21 mouse cellular contexts compared by ENCODE assay signal in genomic region chr8:69803366-69803765, GRCm38 (mm10). TPM values are rescaled to one million over a fixed set of nuclear protein-coding genes. Genes with fewer than 3 reads are reported as not detected.
DNase-seq lines count a peak whose midpoint lies in the region; TF ChIP-seq lines count a peak whose summit lies in the region.
"Had no signal": no experiment of that assay in that cellular context is flagged by ENCODE, and none has a peak within 500 bp of the region (broad histone marks: within the 10 kb centered on the region; RNA-seq: fewer than 3 reads in every experiment).

No protein-coding gene starts in this region.

- no peaks in the 10 kb centered on the region for H3K27me3 ChIP-seq in myocyte (ENCODE audit: control insufficient read depth, insufficient read depth, insufficient read length)
- H3K27me3 ChIP-seq: heart, embryonic 15.5 days; hindbrain, embryonic 15.5 days; midbrain, embryonic 13.5 days; neural tube, embryonic 13.5 days; stomach, embryonic 15.5 days had no signal

- no peaks in the 10 kb centered on the region for H3K79me2 ChIP-seq in myocyte (ENCODE audit: control insufficient read depth, insufficient read depth)

- TF ChIP-seq POLR2A in myocyte (IDR thresholded peaks at IDR 0.05; ENCODE audit: insufficient read length, low read depth) = no peak

- peak; percentile 5 for DNase-seq in gastrocnemius, postnatal 10 days
- DNase-seq in gastrocnemius, postnatal 14 days = no peak
- DNase-seq in ovary, adult 18-20 months (ENCODE audit: low spot score) = peak; percentile 1
- DNase-seq in ovary, postnatal 14 days (ENCODE audit: low spot score) = no peak
- DNase-seq in thymus, adult 18-20 months = peak; percentile 0 to 2
- no peak for DNase-seq in thymus, postnatal 25 days
- DNase-seq: cerebellum, adult 18-20 months; forebrain, postnatal 0 days; heart, postnatal 4 days; left cerebral cortex, postnatal 4 days; liver had no signal

- no peak overlapping the region for H3K4me2 ChIP-seq in myocyte (ENCODE audit: low read depth)
- H3K4me2 ChIP-seq: heart, embryonic 15.5 days; hindbrain, embryonic 15.5 days; midbrain, embryonic 13.5 days; neural tube, embryonic 13.5 days; stomach, embryonic 15.5 days had no signal

- no peak overlapping the region for H3ac ChIP-seq in myocyte (ENCODE audit: control insufficient read depth, insufficient read length)

- H3K4me3 ChIP-seq in myocyte = no peak overlapping the region
- H3K4me3 ChIP-seq: forebrain, embryonic 10.5 days; heart, adult 2 months; heart, embryonic 15.5 days; hindbrain, embryonic 15.5 days; midbrain, embryonic 13.5 days; neural tube, embryonic 13.5 days; stomach, embryonic 15.5 days had no signal

- intact Hi-C loops in gastrocnemius, postnatal 14 days (cut with DNase I; ENCODE audit: low total_unique reads) = no loop called here

- H3K36me3 ChIP-seq in myocyte (ENCODE audit: control insufficient read depth, insufficient read depth) = peaks cover 3% of the 10 kb centered on the region

TF ChIP-seq in myocyte, 11 proteins besides CTCF, POLR2A, EP300 and RAD21:
- TF ChIP-seq POLR2AphosphoS2 (IDR thresholded peaks at IDR 0.05; ENCODE audit: insufficient read length, low read depth) = peak; percentile 37
- no peak for TF ChIP-seq TCF12 (IDR thresholded peaks at IDR 0.05; ENCODE audit: insufficient read depth, poor library complexity, severe bottlenecking)

RNA-seq across cellular contexts. Expression of gene Gmip, which starts 5.1 kb away (rescaled TPM):
- total RNA-seq in gastrocnemius, postnatal 10 days (2021) = 1 to 10 TPM; 3.3 to 5.8 TPM
- 1 to 10 TPM; 2.7 to 3.4 TPM for total RNA-seq in gastrocnemius, postnatal 14 days (2021)
- polyA plus RNA-seq in myocyte (2012; fragmentation: generic; extraction: Trizol) = 5.7 TPM

RNA-seq across cellular contexts. Expression of gene Zfp866, which starts 12.4 kb away (rescaled TPM):
- total RNA-seq in gastrocnemius, postnatal 10 days (2021) = 10 to 100 TPM; 11.5 to 17.7 TPM
- total RNA-seq in gastrocnemius, postnatal 14 days (2021) = 10 to 100 TPM; 10.3 to 11.2 TPM
- polyA plus RNA-seq in myocyte (2012; fragmentation: generic; extraction: Trizol) = 4.9 TPM

RNA-seq across cellular contexts. Expression of gene Atp13a1, which starts 12.4 kb away (rescaled TPM):
- total RNA-seq in gastrocnemius, postnatal 10 days (2021) = 10 to 100 TPM; 13.4 to 17.8 TPM
- 10 to 100 TPM; 11.6 to 11.9 TPM for total RNA-seq in gastrocnemius, postnatal 14 days (2021)
- 35.6 TPM for polyA plus RNA-seq in myocyte (2012; fragmentation: generic; extraction: Trizol)

RNA-seq across cellular contexts. Expression of gene Lpar2, which starts 18.9 kb away (rescaled TPM):
- under 1 TPM; 0.07 to 0.25 TPM for total RNA-seq in gastrocnemius, postnatal 10 days (2021)
- total RNA-seq in gastrocnemius, postnatal 14 days (2021) = under 1 TPM; 0.07 to 0.10 TPM
- polyA plus RNA-seq in myocyte (2012; fragmentation: generic; extraction: Trizol) = 0.12 TPM

RNA-seq across cellular contexts. Expression of gene Gm20422, which starts 28.7 kb away (rescaled TPM):
- total RNA-seq in gastrocnemius, postnatal 10 days (2021) = 1 to 10 TPM; 2.6 to 3.9 TPM
- 1 to 10 TPM; 2.6 to 2.7 TPM for total RNA-seq in gastrocnemius, postnatal 14 days (2021)
- 0.13 TPM for polyA plus RNA-seq in myocyte (2012; fragmentation: generic; extraction: Trizol)
- polyA plus RNA-seq: heart, adult 2 months; hindbrain, embryonic 15.5 days; intestine, embryonic 16.5 days; small intestine, adult 2 months had no signal

Comparison
In these comparisons a context has a peak if more than half of its experiments do, and no peak if none do; other contexts are left out.
1. DNase-seq: peak in gastrocnemius, postnatal 10 days (single experiment), ovary, adult 18-20 months (single experiment) and thymus, adult 18-20 months (2 of 2); none in gastrocnemius, postnatal 14 days (single experiment), ovary, postnatal 14 days (single experiment) and thymus, postnatal 25 days (single experiment).